Mouse (Mus musculus): ENCODE measurements around the gene Celf2. TPM values are rescaled to one million over a fixed set of nuclear protein-coding genes. Genes with fewer than 3 reads are reported as not detected.

The Celf2 gene
- total RNA-seq, 1 experiment: 3.7 TPM

DNA sequence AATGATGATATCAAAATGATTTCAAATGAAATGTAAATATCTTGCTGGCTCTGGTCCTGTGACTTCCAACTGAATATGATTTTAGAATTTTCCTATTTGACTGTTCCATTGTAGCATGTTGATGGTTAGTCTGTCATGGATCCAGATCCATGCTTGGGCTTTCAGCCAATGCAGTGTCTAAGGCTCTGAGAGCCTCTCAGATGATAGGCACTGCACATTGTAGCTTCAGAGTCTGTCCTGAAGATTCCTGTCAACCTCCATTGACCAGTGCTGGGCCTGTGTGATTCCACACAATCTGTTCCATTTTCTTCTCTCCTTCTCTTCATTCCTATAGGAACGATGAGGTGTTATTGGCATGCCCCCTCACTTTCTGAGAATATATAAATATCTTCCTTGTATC, 478.0 kb downstream of the Celf2 start:
- no peak for DNase-seq (ENCODE audit: low read depth, low spot score)
- no peaks in the 10 kb centered on the region for H3K4me1 ChIP-seq (ENCODE audit: control insufficient read depth in 2 of 2, insufficient read depth in 2 of 2, low read length in 2 of 2, poor library complexity in 1 of 2)
- TF ChIP-seq ZNF384 (IDR thresholded peaks at IDR 0.05; ENCODE audit: low read depth, low read length) (no peak), MAFK (IDR thresholded peaks at IDR 0.05; ENCODE audit: insufficient read depth, low read depth, low read length) (no peak), CHD2 (IDR thresholded peaks at IDR 0.05; ENCODE audit: low read depth, low read length) (no peak), HCFC1 (IDR thresholded peaks at IDR 0.05; ENCODE audit: borderline replicate concordance, insufficient read depth, low read length) (no peak), ZC3H11A (IDR thresholded peaks at IDR 0.05; ENCODE audit: borderline replicate concordance, low read depth, low read length) (no peak)
- no peaks in the 10 kb centered on the region for H3K36me3 ChIP-seq (ENCODE audit: control insufficient read depth, insufficient read depth, low read length, poor library complexity, severe bottlenecking)
- in situ Hi-C loops (cut with MboI; ENCODE audit: low sequenced_read_pairs in 2 of 2, unreplicated experiment in 2 of 2): no loop called here
- H3K27ac ChIP-seq (ENCODE audit: insufficient read depth, low read depth, low read length, poor library complexity, severe bottlenecking): no peak overlapping the region
- no peak overlapping the region for H3K9ac ChIP-seq (ENCODE audit: insufficient read depth, low read depth, low read length, poor library complexity, severe bottlenecking)
- no peak overlapping the region for H3K4me3 ChIP-seq (ENCODE audit: insufficient read depth in 1 of 2, low read depth in 1 of 2, low read length in 2 of 2, poor library complexity in 1 of 2, severe bottlenecking in 1 of 2)
- H3K9me3 ChIP-seq (ENCODE audit: control insufficient read depth, insufficient read depth, low read depth, low read length): no peaks in the 10 kb centered on the region

DNA sequence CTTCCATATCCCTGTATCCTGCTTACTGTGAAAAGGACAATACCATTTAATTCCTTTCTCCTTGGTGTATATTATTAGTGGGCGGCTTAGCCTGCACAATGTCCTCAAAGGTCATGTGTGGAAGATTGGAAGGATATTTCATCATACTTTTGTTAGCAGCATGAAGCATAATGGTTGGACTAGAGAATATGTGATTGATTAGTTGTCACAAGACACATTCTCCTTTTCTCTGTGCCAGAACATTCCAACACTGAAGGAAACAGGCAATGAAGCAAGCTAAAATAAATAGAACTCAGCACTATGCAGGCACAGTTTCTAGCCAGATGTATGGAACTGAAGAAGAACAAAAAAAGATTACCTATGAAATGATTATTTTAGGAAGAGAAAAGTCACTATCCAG, 482.6 kb downstream of the Celf2 start:
- TF ChIP-seq ZNF384 (IDR thresholded peaks at IDR 0.05; ENCODE audit: low read depth, low read length): no peak
- TF ChIP-seq ZC3H11A (IDR thresholded peaks at IDR 0.05; ENCODE audit: borderline replicate concordance, low read depth, low read length): no peak
- no peak for TF ChIP-seq MAFK (IDR thresholded peaks at IDR 0.05; ENCODE audit: insufficient read depth, low read depth, low read length)
- TF ChIP-seq HCFC1 (IDR thresholded peaks at IDR 0.05; ENCODE audit: borderline replicate concordance, insufficient read depth, low read length): no peak
- no peak for TF ChIP-seq CHD2 (IDR thresholded peaks at IDR 0.05; ENCODE audit: low read depth, low read length)
- Histone ChIP-seq H3K9me3 (ENCODE audit: control insufficient read depth, insufficient read depth, low read depth, low read length) (no peaks in the 10 kb centered on the region), H3K4me1 (ENCODE audit: control insufficient read depth in 2 of 2, insufficient read depth in 2 of 2, low read length in 2 of 2, poor library complexity in 1 of 2) (no peaks in the 10 kb centered on the region), H3K27ac (ENCODE audit: insufficient read depth, low read depth, low read length, poor library complexity, severe bottlenecking) (no peak overlapping the region), H3K36me3 (ENCODE audit: control insufficient read depth, insufficient read depth, low read length, poor library complexity, severe bottlenecking) (no peaks in the 10 kb centered on the region), H3K4me3 (ENCODE audit: insufficient read depth in 1 of 2, low read depth in 1 of 2, low read length in 2 of 2, poor library complexity in 1 of 2, severe bottlenecking in 1 of 2) (no peak overlapping the region), H3K9ac (ENCODE audit: insufficient read depth, low read depth, low read length, poor library complexity, severe bottlenecking) (no peak overlapping the region)
- in situ Hi-C loops (cut with MboI; ENCODE audit: low sequenced_read_pairs in 2 of 2, unreplicated experiment in 2 of 2): no loop called here
- no peak for DNase-seq (ENCODE audit: low read depth, low spot score)

DNA sequence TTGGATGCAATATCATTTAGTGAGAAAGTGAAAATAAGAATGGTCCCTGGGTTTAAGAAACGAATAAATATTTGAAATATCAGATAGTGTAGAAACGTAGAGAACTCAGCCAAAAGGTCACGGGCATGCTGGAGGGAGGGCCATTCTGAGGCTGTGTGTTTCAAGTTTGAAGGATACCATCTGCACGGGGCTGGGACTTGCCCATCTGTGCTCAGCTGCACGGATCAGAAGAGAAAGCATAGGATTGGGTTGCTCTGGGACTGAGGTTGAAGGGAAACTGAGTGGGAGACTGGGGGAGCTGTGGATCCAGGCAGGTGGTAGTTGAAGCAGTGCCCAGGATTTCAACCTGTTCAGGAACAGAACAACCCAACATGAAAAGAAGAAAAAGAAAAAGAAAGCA, 483.8 kb downstream of the Celf2 start:
- in situ Hi-C loops (cut with MboI; ENCODE audit: low sequenced_read_pairs in 2 of 2, unreplicated experiment in 2 of 2): no loop called here
- no peak for DNase-seq (ENCODE audit: low read depth, low spot score)

DNA sequence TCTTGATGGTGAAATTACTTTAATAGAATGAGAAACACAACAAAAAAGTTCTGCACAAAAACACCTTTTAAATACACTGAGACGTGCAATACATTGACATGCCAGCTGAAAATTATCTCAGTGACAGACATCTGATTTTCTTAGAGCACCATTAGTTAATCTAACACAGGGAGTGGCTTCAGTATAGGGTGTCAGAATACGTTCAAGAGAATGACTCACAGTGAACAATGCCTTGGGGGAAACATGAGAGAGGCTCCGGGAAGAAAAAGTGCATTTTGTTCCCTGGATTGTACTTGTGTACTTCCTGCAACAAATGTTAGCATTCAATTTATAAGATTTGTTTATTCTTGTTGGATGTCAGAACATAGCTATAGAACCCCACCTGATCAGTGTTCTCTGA, 487.2 kb downstream of the Celf2 start:
- Histone ChIP-seq H3K4me3 (ENCODE audit: insufficient read depth in 1 of 2, low read depth in 1 of 2, low read length in 2 of 2, poor library complexity in 1 of 2, severe bottlenecking in 1 of 2) (no peak overlapping the region), H3K9me3 (ENCODE audit: control insufficient read depth, insufficient read depth, low read depth, low read length) (no peaks in the 10 kb centered on the region), H3K4me1 (ENCODE audit: control insufficient read depth in 2 of 2, insufficient read depth in 2 of 2, low read length in 2 of 2, poor library complexity in 1 of 2) (no peaks in the 10 kb centered on the region), H3K36me3 (ENCODE audit: control insufficient read depth, insufficient read depth, low read length, poor library complexity, severe bottlenecking) (no peaks in the 10 kb centered on the region), H3K27ac (ENCODE audit: insufficient read depth, low read depth, low read length, poor library complexity, severe bottlenecking) (no peak overlapping the region), H3K9ac (ENCODE audit: insufficient read depth, low read depth, low read length, poor library complexity, severe bottlenecking) (no peak overlapping the region)
- in situ Hi-C loops (cut with MboI; ENCODE audit: low sequenced_read_pairs in 2 of 2, unreplicated experiment in 2 of 2): no loop called here
- TF ChIP-seq MAFK (IDR thresholded peaks at IDR 0.05; ENCODE audit: insufficient read depth, low read depth, low read length) (no peak), ZNF384 (IDR thresholded peaks at IDR 0.05; ENCODE audit: low read depth, low read length) (no peak), HCFC1 (IDR thresholded peaks at IDR 0.05; ENCODE audit: borderline replicate concordance, insufficient read depth, low read length) (no peak), CHD2 (IDR thresholded peaks at IDR 0.05; ENCODE audit: low read depth, low read length) (no peak), ZC3H11A (IDR thresholded peaks at IDR 0.05; ENCODE audit: borderline replicate concordance, low read depth, low read length) (no peak)
- DNase-seq (ENCODE audit: low read depth, low spot score): no peak

More for the DNA sequence above, 483.8 kb downstream of the Celf2 start:
- no peak for TF ChIP-seq HCFC1 (IDR thresholded peaks at IDR 0.05; ENCODE audit: borderline replicate concordance, insufficient read depth, low read length)
- TF ChIP-seq ZC3H11A (IDR thresholded peaks at IDR 0.05; ENCODE audit: borderline replicate concordance, low read depth, low read length): no peak
- no peak for TF ChIP-seq ZNF384 (IDR thresholded peaks at IDR 0.05; ENCODE audit: low read depth, low read length)
- no peak for TF ChIP-seq CHD2 (IDR thresholded peaks at IDR 0.05; ENCODE audit: low read depth, low read length)
- no peak for TF ChIP-seq MAFK (IDR thresholded peaks at IDR 0.05; ENCODE audit: insufficient read depth, low read depth, low read length)
- H3K36me3 ChIP-seq (ENCODE audit: control insufficient read depth, insufficient read depth, low read length, poor library complexity, severe bottlenecking): no peaks in the 10 kb centered on the region
- no peak overlapping the region for H3K9ac ChIP-seq (ENCODE audit: insufficient read depth, low read depth, low read length, poor library complexity, severe bottlenecking)
- no peak overlapping the region for H3K27ac ChIP-seq (ENCODE audit: insufficient read depth, low read depth, low read length, poor library complexity, severe bottlenecking)
- no peak overlapping the region for H3K4me3 ChIP-seq (ENCODE audit: insufficient read depth in 1 of 2, low read depth in 1 of 2, low read length in 2 of 2, poor library complexity in 1 of 2, severe bottlenecking in 1 of 2)
- H3K9me3 ChIP-seq (ENCODE audit: control insufficient read depth, insufficient read depth, low read depth, low read length): no peaks in the 10 kb centered on the region
- no peaks in the 10 kb centered on the region for H3K4me1 ChIP-seq (ENCODE audit: control insufficient read depth in 2 of 2, insufficient read depth in 2 of 2, low read length in 2 of 2, poor library complexity in 1 of 2)

Data from ES-E14 (cell line).